Mouse (Mus musculus) liver, embryonic 16.5 days (tissue): ENCODE results near the gene Lonrf2. TPM values are rescaled to one million over a fixed set of nuclear protein-coding genes. Genes with fewer than 3 reads are reported as not detected.

Source experiments
- ATAC-seq: fragments of 200-750 bp; cut with Nextera tagmentation; 2 replicates; pipeline ENCODE4 v1.8.0; 2017; ENCODE audit warnings: low read depth, mild to moderate bottlenecking, moderate number of reproducible peaks, moderate library complexity
- H3K27ac ChIP-seq: fragments of 300-500 bp; sonication (generic); 2 replicates; pipeline ENCODE4 v1.5.1; 2014; ENCODE audit warnings: mild to moderate bottlenecking, low read length
- H3K27me3 ChIP-seq: fragments of 300-500 bp; sonication (generic); 2 replicates; pipeline ENCODE4 v1.6.1; 2014; ENCODE audit warnings: low read depth, low read length, mixed read lengths; ENCODE audit not compliant: control insufficient read depth, insufficient read depth
- H3K36me3 ChIP-seq: fragments of 300-500 bp; sonication (generic); 2 replicates; pipeline ENCODE4 v1.6.1; 2014; ENCODE audit warnings: mild to moderate bottlenecking; ENCODE audit not compliant: control insufficient read depth, insufficient read depth
- H3K4me1 ChIP-seq: fragments of 300-500 bp; sonication (generic); 2 replicates; pipeline ENCODE4 v1.6.1; 2014; ENCODE audit warnings: low read depth, low read length, mixed read lengths; ENCODE audit not compliant: control insufficient read depth
- H3K4me2 ChIP-seq: fragments of 300-500 bp; sonication (generic); 2 replicates; pipeline ENCODE4 v1.6.1; 2014; ENCODE audit warnings: low read depth, low read length, mixed read lengths
- H3K4me3 ChIP-seq: fragments of 300-500 bp; sonication (generic); 2 replicates; pipeline ENCODE4 v1.5.1; 2014; ENCODE audit warnings: low read depth, mild to moderate bottlenecking, low read length
- H3K9ac ChIP-seq: fragments of 300-500 bp; sonication (generic); 2 replicates; pipeline ENCODE4 v1.6.1; 2014; ENCODE audit warnings: low read depth, low read length
- H3K9me3 ChIP-seq: fragments of 300-500 bp; sonication (generic); replicated peaks from 2 replicates; pipeline ENCODE4 v1.6.1; 2016; ENCODE audit warnings: low read length; ENCODE audit not compliant: control insufficient read depth
- WGBS: fragments of 180-500 bp; shearing (Covaris S2); extraction: QIAGEN DNeasy Blood & Tissue Kit; methylation state at CpG from one replicate; pipeline ENCODE4 v1.1.7; 2014; ENCODE audit not compliant: insufficient replicate concordance; 5-methylcytosine and 5-hydroxymethylcytosine counted together
- polyA plus RNA-seq: library from polyadenylated mRNA; unstranded; fragments of >200 nt; fragmentation: Nextera tagmentation; extraction: Ambion mirVana; gene quantifications from 2 replicates; pipeline ENCODE4 v1.2.1, GENCODE M21; 2015

Lonrf2 gene
- polyA plus RNA-seq, 1 experiment from 2014 or later = 0.02 TPM

- 9% methylated on average over 11 of the region's 11 CpGs for WGBS
- ATAC-seq = no peak
- peaks cover 11% of the 10 kb centered on the region for H3K4me1 ChIP-seq
- H3K27ac ChIP-seq = peak overlapping the region; percentile 77
- peak overlapping the region; percentile 59 for H3K4me2 ChIP-seq
- no peak overlapping the region for H3K9ac ChIP-seq
- H3K4me3 ChIP-seq = no peak overlapping the region; the same call in 1 of the 2 replicates
- H3K9me3 ChIP-seq = no peaks in the 10 kb centered on the region
- no peaks in the 10 kb centered on the region for H3K27me3 ChIP-seq
- H3K36me3 ChIP-seq = no peaks in the 10 kb centered on the region
Observed at GRCm38 (mm10) chr1:38767812-38768211, 68.7 kb downstream of the Lonrf2 start.

DNA sequence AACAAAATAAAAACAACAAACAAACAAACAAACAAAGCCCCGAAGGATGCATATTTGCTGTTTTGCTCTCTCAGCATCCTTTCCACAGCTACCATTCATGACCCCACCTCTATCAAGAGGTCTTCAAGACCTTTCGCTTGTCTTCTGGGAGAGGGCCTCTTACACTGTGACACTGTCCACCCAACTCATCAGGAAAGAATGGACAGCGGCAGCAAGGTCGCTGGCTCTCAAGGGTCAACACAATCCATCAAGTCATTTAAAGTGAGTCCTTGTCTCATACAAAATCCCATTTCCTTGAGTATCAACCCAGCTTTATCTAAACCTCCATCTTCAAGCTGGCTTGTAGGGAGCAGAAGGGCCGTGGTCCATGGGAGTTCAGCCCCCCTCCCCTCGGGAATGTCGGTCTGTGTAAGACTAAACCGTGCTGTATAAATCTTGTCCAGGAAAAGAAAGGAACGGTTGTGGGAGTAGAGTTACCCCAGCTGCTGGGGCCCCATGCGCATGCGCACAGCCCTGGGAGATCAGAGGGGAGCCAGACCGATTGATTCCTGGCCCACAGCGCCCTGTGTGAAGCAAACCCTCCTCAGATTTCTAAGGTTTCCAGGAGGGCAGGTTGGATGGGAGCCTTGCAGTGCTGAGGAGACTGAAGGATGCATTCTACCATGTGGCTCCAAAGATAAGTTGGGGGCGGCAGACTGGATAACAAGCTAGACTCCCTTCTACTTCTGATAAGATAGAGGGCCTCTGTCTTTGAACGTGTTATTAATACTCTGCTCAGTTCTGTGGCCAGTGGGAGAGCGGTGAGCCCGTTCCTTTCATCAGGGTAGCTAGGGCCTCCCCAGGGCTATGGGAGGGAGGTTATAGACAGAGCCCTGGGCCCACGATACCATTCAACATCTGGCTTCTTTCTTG is 69.6 kb downstream of the Lonrf2 start:
- Histone ChIP-seq H3K36me3 (no peaks in the 10 kb centered on the region), H3K4me2 (peak overlapping the region; percentile 59), H3K27me3 (no peaks in the 10 kb centered on the region), H3K9me3 (no peaks in the 10 kb centered on the region), H3K27ac (peak overlapping the region; percentile 77), H3K4me1 (peaks cover 11% of the 10 kb centered on the region), H3K4me3 (peak overlapping the region; percentile 18), H3K9ac (0 out of 2 replicates have a peak overlapping the region, but pooled peaks have one; percentile 24)
- peak; percentile 94 for ATAC-seq
- 31% methylated on average over 18 of the region's 18 CpGs for WGBS

DNA sequence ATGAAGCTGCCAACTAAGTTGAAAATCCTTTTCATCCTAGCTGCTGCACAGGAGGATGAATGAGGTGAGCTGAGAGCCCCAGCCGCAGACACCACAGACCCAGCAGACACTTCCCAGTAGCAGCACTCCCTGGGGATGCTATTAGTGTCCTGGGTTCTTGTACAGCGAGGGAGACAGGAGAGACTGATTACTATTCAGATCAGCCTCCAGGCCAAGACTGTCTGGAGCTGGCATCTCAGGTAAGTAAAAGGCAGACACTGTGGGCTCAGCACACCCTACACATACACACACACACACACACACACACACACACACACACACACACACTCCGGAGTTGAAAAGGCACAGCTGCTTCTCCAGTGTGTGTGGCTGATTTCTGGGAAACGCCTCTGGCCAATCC is 70.3 kb downstream of the Lonrf2 start:
- H3K36me3 ChIP-seq = no peaks in the 10 kb centered on the region
- H3K27me3 ChIP-seq = no peaks in the 10 kb centered on the region
- 69% methylated on average over 4 of the region's 4 CpGs for WGBS
- no peak overlapping the region for H3K27ac ChIP-seq
- H3K9ac ChIP-seq = no peak overlapping the region
- H3K4me1 ChIP-seq = peaks cover 11% of the 10 kb centered on the region
- no peak overlapping the region for H3K4me3 ChIP-seq
- ATAC-seq = no peak
- H3K9me3 ChIP-seq = no peaks in the 10 kb centered on the region
- no peak overlapping the region for H3K4me2 ChIP-seq

DNA sequence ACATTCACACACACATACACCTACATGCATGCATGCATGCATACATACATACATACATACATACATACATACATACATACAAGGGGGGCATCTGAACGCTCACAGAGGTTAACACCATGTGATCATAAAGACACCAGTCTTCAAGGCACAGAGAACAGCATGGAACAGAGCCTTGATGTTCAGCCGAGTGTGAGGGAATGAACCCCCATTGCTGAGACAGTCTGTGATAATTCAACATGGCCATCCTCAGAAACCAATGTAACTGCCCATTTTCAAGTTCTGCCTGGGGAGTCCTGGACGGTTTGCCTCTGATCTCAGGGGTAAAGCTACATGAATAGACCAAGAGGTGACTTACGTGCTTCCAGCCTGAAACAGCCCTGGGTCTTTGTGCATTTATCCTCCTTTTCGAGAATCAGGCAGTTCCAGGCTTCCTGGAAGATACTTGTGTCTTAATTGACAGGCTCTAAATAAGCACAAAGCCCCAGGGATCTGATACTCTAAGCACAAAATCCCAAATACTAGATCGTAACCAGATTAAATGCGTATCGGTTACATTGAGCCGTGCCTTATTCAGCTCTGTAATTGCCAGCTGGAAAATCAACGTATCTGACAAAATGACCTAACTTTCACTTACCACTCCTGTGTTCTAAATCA is 72.4 kb downstream of the Lonrf2 start:
- no peak for ATAC-seq
- WGBS = 73% methylated on average over 10 of the region's 10 CpGs
- no peak overlapping the region for H3K4me3 ChIP-seq

DNA sequence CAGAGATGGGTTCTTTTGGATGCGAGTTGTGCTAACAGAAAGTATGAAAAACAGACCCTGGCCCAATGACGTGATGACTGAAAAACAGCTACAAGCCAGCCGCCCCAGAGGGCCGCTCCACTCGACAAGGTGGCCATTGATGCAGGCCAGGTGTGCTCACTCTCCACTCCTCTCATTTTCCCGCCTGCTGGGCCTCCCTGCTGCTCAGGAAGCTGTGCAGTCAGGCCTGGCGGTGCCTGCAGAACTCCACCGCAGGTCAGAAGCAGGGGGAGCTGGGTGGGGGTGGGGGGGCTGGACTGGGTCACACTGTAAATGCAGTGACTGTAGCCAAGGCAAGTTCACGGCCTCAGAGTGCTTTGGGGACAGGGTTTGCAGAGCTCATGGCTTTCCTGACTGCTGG is 76.1 kb downstream of the Lonrf2 start:
- 44% methylated on average over 9 of the region's 9 CpGs for WGBS
- Histone ChIP-seq H3K9me3 (no peaks in the 10 kb centered on the region), H3K27ac (no peak overlapping the region), H3K4me3 (no peak overlapping the region), H3K4me2 (no peak overlapping the region), H3K4me1 (no peaks in the 10 kb centered on the region), H3K9ac (no peak overlapping the region), H3K27me3 (no peaks in the 10 kb centered on the region), H3K36me3 (no peaks in the 10 kb centered on the region)
- no peak for ATAC-seq

More for the DNA sequence above, 72.4 kb downstream of the Lonrf2 start:
- Histone ChIP-seq H3K9me3 (no peaks in the 10 kb centered on the region), H3K27ac (no peak overlapping the region), H3K36me3 (no peaks in the 10 kb centered on the region), H3K27me3 (no peaks in the 10 kb centered on the region), H3K9ac (no peak overlapping the region), H3K4me1 (peaks cover 11% of the 10 kb centered on the region), H3K4me2 (no peak overlapping the region)

GRCm38 (mm10) chr1:38757791-38758403 is 78.6 kb downstream of the Lonrf2 start:
- no peak for ATAC-seq
- Histone ChIP-seq H3K27me3 (no peaks in the 10 kb centered on the region), H3K9ac (no peak overlapping the region), H3K27ac (no peak overlapping the region), H3K4me3 (no peak overlapping the region), H3K4me2 (no peak overlapping the region), H3K36me3 (no peaks in the 10 kb centered on the region), H3K9me3 (no peaks in the 10 kb centered on the region), H3K4me1 (no peaks in the 10 kb centered on the region)
- 74% methylated on average over 5 of the region's 5 CpGs for WGBS

- H3K27ac ChIP-seq = no peak overlapping the region
- 28% methylated on average over 1 of the region's 1 CpGs for WGBS
- H3K4me2 ChIP-seq = no peak overlapping the region
- H3K36me3 ChIP-seq = no peaks in the 10 kb centered on the region
- no peaks in the 10 kb centered on the region for H3K27me3 ChIP-seq
- no peak overlapping the region for H3K9ac ChIP-seq
- H3K4me3 ChIP-seq = no peak overlapping the region
- no peaks in the 10 kb centered on the region for H3K4me1 ChIP-seq
- no peaks in the 10 kb centered on the region for H3K9me3 ChIP-seq
- ATAC-seq = no peak
Observed at GRCm38 (mm10) chr1:38743863-38744262, 92.6 kb downstream of the Lonrf2 start.
